In the genomic region with DNA sequence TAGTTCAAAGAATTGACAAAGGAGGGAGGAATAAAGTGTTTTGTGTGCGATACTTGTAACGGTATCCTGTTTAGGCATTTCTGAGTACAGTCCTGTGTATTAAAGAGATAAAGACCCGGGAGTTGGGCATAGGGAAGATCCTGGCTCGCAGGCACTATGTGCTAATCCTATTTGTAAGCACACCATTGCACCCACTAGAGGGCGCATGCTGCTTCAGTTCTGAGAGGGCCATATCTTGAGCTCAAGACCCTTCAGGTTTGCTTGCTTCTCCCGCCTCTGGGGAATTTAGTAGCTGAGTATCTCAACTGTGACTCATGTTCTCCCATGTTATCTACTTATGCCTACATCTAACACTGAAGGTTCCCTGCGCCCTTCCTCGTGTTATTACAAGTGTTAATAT, we compare ENCODE assay signal across 9 mouse cellular contexts. TPM values are rescaled to one million over a fixed set of nuclear protein-coding genes. Genes with fewer than 3 reads are reported as not detected.
DNase-seq lines count a peak whose midpoint lies in the region; ATAC-seq and TF ChIP-seq lines count a peak whose summit lies in the region.
"Had no signal": no experiment of that assay in that cellular context is flagged by ENCODE, and none has a peak within 500 bp of the region (broad histone marks: within the 10 kb centered on the region; RNA-seq: fewer than 3 reads in every experiment).

No protein-coding gene starts in this region.

- no peak overlapping the region for H3K27ac ChIP-seq in embryonic fibroblast, embryonic 13.5 days (ENCODE audit: insufficient read depth, low read length)
- H3K27ac ChIP-seq in midbrain, embryonic 16.5 days (ENCODE audit: low read length) = no peak overlapping the region

- H3K36me3 ChIP-seq in midbrain, embryonic 16.5 days (ENCODE audit: control insufficient read depth, insufficient read depth, low read length) = no peaks in the 10 kb centered on the region

- no peaks in the 10 kb centered on the region for H3K9me3 ChIP-seq in midbrain, embryonic 16.5 days (replicated peaks; ENCODE audit: control insufficient read depth, low read length, poor library complexity, severe bottlenecking)
- H3K9me3 ChIP-seq: megakaryocyte, embryonic 14.5 days had no signal

- 35% methylated on average over 8 of the region's 8 CpGs for WGBS in midbrain, embryonic 16.5 days

- ATAC-seq in midbrain, embryonic 16.5 days = 0 out of 2 replicates have a peak, but pooled peaks have one; percentile 25

- TF ChIP-seq POLR2A in embryonic fibroblast, embryonic 13.5 days (IDR thresholded peaks at IDR 0.05; ENCODE audit: low read depth, low read length) = no peak

- H3K4me1 ChIP-seq in embryonic fibroblast, embryonic 13.5 days (ENCODE audit: control insufficient read depth, insufficient read depth, low read length) = no peaks in the 10 kb centered on the region
- no peaks in the 10 kb centered on the region; the same call in 1 of the 2 replicates for H3K4me1 ChIP-seq in midbrain, embryonic 16.5 days (ENCODE audit: control insufficient read depth, insufficient read depth, low read length)

- peak; percentile 68; the same call in 1 of the 2 replicates for TF ChIP-seq CTCF in embryonic fibroblast, embryonic 13.5 days (IDR thresholded peaks at IDR 0.05; ENCODE audit: borderline replicate concordance, insufficient read depth, low read length)

- no peak overlapping the region for H3K9ac ChIP-seq in midbrain, embryonic 16.5 days (ENCODE audit: low read depth, low read length)

- peak; percentile 27 to 67 for DNase-seq in heart, adult 18-20 months
- no peak for DNase-seq in heart, adult 8-10 months (ENCODE audit: low spot score)
- peak; percentile 60 for DNase-seq in CD4-positive helper T cell, adult 2 months (ENCODE audit: low read depth, low spot score)
- peak; percentile 77 for DNase-seq in adrenal gland, postnatal 10 days
- DNase-seq in left cerebral cortex, postnatal 10 days (ENCODE audit: extremely low spot score in 1 of 2, low spot score in 2 of 2) = peak; percentile 57 to 80
- peak; percentile 21 to 22 for DNase-seq in thymus, adult 18-20 months

- H3K4me3 ChIP-seq in embryonic fibroblast, embryonic 13.5 days (ENCODE audit: insufficient read depth, low read length) = no peak overlapping the region
- no peak overlapping the region for H3K4me3 ChIP-seq in midbrain, embryonic 16.5 days (ENCODE audit: low read depth, low read length)
- H3K4me3 ChIP-seq: megakaryocyte, embryonic 14.5 days had no signal

- H3K4me2 ChIP-seq in midbrain, embryonic 16.5 days (ENCODE audit: low read length) = no peak overlapping the region

- intact Hi-C loops in left cerebral cortex, postnatal 10 days (cut with DNase I) = no loop called here

- H3K27me3 ChIP-seq in midbrain, embryonic 16.5 days (ENCODE audit: control insufficient read depth, insufficient read depth, low read depth, low read length) = no peaks in the 10 kb centered on the region; the same call in 1 of the 2 replicates
- H3K27me3 ChIP-seq: megakaryocyte, embryonic 14.5 days had no signal

RNA-seq across cellular contexts. Expression of a gene that starts 36.7 kb away (rescaled TPM):
- 1 to 10 TPM in 1 of 2 experiments, under 1 TPM in 1; 0.69 to 1.0 TPM for total RNA-seq in heart, adult 18-20 months (2021)
- total RNA-seq in heart, adult 8-10 months (2022) = 1 to 10 TPM in 3 of 4 experiments, under 1 TPM in 1; 0.35 to 3.4 (median 2.4) TPM
- total RNA-seq in adrenal gland, postnatal 10 days (2021) = 1 to 10 TPM; 1.7 to 3.2 TPM
- polyA plus RNA-seq in embryonic fibroblast, embryonic 13.5 days (2011; ENCODE audit: insufficient read length, low read depth, missing spikeins) = 0.72 and 1.1 TPM in 2 replicates
- 1 to 10 TPM; 1.4 to 2.7 TPM for total RNA-seq in left cerebral cortex, postnatal 10 days (2021)
- 0.45 and 0.89 TPM in 2 replicates for polyA plus RNA-seq in midbrain, embryonic 16.5 days (2015; fragmentation: Nextera tagmentation; extraction: Ambion mirVana)
